Mouse (Mus musculus): Measurements from ENCODE around the gene Gm17720.

- no peak for TF ChIP-seq CTCF (IDR thresholded peaks at IDR 0.05; ENCODE audit: low read depth)
- no peak for TF ChIP-seq EP300 (IDR thresholded peaks at IDR 0.05; ENCODE audit: low read depth)
These were observed 36.9 kb downstream of the Gm17720 start for GRCm38 (mm10) chr8:110065676-110066075.
